Mouse (Mus musculus): ENCODE results near the gene Gfod1.

Gfod1 gene

GRCm38 (mm10) chr13:43197187-43197586 is 106.8 kb downstream of the Gfod1 start:
- DNase-seq = no peak

- no peak for DNase-seq
These were observed 108.0 kb downstream of the Gfod1 start for GRCm38 (mm10) chr13:43196000-43196399.

GRCm38 (mm10) chr13:43193932-43194331 is 110.0 kb downstream of the Gfod1 start:
- DNase-seq = no peak

GRCm38 (mm10) chr13:43193266-43193665 is 110.7 kb downstream of the Gfod1 start:
- DNase-seq = peak; percentile 51

- DNase-seq = peak; percentile 64
These were observed 112.2 kb downstream of the Gfod1 start for GRCm38 (mm10) chr13:43191741-43192192.

GRCm38 (mm10) chr13:43191290-43191689 is 112.7 kb downstream of the Gfod1 start:
- DNase-seq = no peak

- DNase-seq = no peak
These were observed 116.2 kb downstream of the Gfod1 start for GRCm38 (mm10) chr13:43187736-43188135.

- DNase-seq = no peak
These were observed 120.5 kb downstream of the Gfod1 start for GRCm38 (mm10) chr13:43183248-43184055.

- peak; percentile 82 for DNase-seq
These were observed 121.3 kb downstream of the Gfod1 start for GRCm38 (mm10) chr13:43182465-43183201.

- DNase-seq = peak; percentile 83
These were observed 122.9 kb downstream of the Gfod1 start for GRCm38 (mm10) chr13:43181104-43181503.

GRCm38 (mm10) chr13:43177317-43177716 is 126.7 kb downstream of the Gfod1 start:
- DNase-seq = no peak

GRCm38 (mm10) chr13:43176676-43177075 is 127.3 kb downstream of the Gfod1 start:
- no peak for DNase-seq

GRCm38 (mm10) chr13:43173262-43173661 is 130.7 kb downstream of the Gfod1 start:
- DNase-seq = peak; percentile 64

GRCm38 (mm10) chr13:43172036-43172713 is 131.8 kb downstream of the Gfod1 start:
- peak; percentile 55 for DNase-seq

- peak; percentile 98 for DNase-seq
These were observed 132.8 kb downstream of the Gfod1 start, which contains the start of gene Tbc1d7 for GRCm38 (mm10) chr13:43171020-43171710. Gene Tbc1d7, minus strand, starts transcription at chr13:43171501.

GRCm38 (mm10) chr13:43167721-43168120 is 136.3 kb downstream of the Gfod1 start:
- DNase-seq = no peak

GRCm38 (mm10) chr13:43159429-43159828 is 144.5 kb downstream of the Gfod1 start:
- DNase-seq = no peak

- DNase-seq = no peak
These were observed 145.7 kb downstream of the Gfod1 start for GRCm38 (mm10) chr13:43158281-43158680.

GRCm38 (mm10) chr13:43157370-43157769 is 146.6 kb downstream of the Gfod1 start:
- no peak for DNase-seq

- no peak for DNase-seq
These were observed 151.9 kb downstream of the Gfod1 start for GRCm38 (mm10) chr13:43152005-43152520.

GRCm38 (mm10) chr13:43149661-43150060 is 154.3 kb downstream of the Gfod1 start:
- DNase-seq = no peak

GRCm38 (mm10) chr13:43148692-43149091 is 155.3 kb downstream of the Gfod1 start:
- no peak for DNase-seq

Measured in liver (tissue).